Comparison of ENCODE assay signal across 21 mouse cellular contexts in the genomic region with DNA sequence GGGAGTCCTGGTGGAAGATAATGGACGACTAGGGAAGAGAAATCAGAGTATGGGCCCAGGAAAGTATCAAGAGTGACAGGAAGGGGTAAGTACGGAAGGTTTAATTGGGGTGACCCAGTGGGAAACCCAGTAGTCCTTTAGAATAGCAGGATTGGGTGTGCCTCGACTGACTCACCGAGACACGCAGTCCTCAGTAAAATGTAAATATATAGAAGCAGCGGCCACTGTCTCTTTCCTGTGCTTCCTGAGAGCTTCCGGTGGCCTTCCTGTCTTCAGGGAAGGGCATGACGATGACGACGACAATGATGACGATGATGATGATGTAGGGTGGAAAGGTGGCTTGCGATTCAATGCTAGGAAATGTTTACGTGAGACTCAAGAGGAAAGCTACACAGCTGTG.
"Had no signal": no experiment of that assay in that cellular context is flagged by ENCODE, and none has a peak within 500 bp of the region (broad histone marks: within the 10 kb centered on the region; RNA-seq: fewer than 3 reads in every experiment).

No protein-coding gene starts in this region.

- H3K27ac ChIP-seq: intestine, embryonic 15.5 days; left cerebral cortex, adult 2 months; limb, embryonic 12.5 days; limb, embryonic 15.5 days; liver, embryonic 14.5 days; neural tube, embryonic 12.5 days; neural tube, embryonic 15.5 days had no signal

- ATAC-seq: intestine, embryonic 15.5 days; liver, postnatal 0 days had no signal

- H3K4me1 ChIP-seq: neural tube, embryonic 12.5 days; neural tube, embryonic 15.5 days had no signal

- H3K36me3 ChIP-seq: intestine, embryonic 15.5 days; kidney, embryonic 15.5 days; limb, embryonic 12.5 days; limb, embryonic 15.5 days; neural tube, embryonic 12.5 days; neural tube, embryonic 15.5 days had no signal

- H3K27me3 ChIP-seq: intestine, embryonic 15.5 days; kidney, embryonic 15.5 days; limb, embryonic 12.5 days; limb, embryonic 15.5 days; neural tube, embryonic 12.5 days; neural tube, embryonic 15.5 days had no signal

- H3K4me3 ChIP-seq: intestine, embryonic 15.5 days; kidney, embryonic 15.5 days; left cerebral cortex, adult 2 months; limb, embryonic 12.5 days; limb, embryonic 15.5 days; neural tube, embryonic 12.5 days; neural tube, embryonic 15.5 days had no signal

- H3K9me3 ChIP-seq: kidney, embryonic 15.5 days; limb, embryonic 15.5 days; neural tube, embryonic 15.5 days had no signal

- H3K9ac ChIP-seq: intestine, embryonic 15.5 days; kidney, embryonic 15.5 days; limb, embryonic 12.5 days; limb, embryonic 15.5 days; liver, embryonic 14.5 days; liver, postnatal 0 days; neural tube, embryonic 12.5 days; neural tube, embryonic 15.5 days had no signal

- DNase-seq: kidney, adult 11 months; kidney, adult 8-10 months; kidney, postnatal 10 days; kidney, postnatal 36 days; layer of hippocampus, postnatal 36 days; liver, postnatal 0 days; midbrain, embryonic 14.5 days; right cerebral cortex, adult 18-20 months; right cerebral cortex, postnatal 14 days; right cerebral cortex, postnatal 4 days; thymus, postnatal 25 days had no signal

- H3K4me2 ChIP-seq: intestine, embryonic 15.5 days; kidney, embryonic 15.5 days; limb, embryonic 12.5 days; limb, embryonic 15.5 days; liver, embryonic 11.5 days; midbrain, embryonic 11.5 days; neural tube, embryonic 12.5 days; neural tube, embryonic 15.5 days had no signal
